Mouse (Mus musculus): ENCODE measurements around the gene Armh1. TPM values are rescaled to one million over a fixed set of nuclear protein-coding genes. Genes with fewer than 3 reads are reported as not detected.

The Armh1 gene
- polyA plus RNA-seq, 1 experiment: not detected

DNA sequence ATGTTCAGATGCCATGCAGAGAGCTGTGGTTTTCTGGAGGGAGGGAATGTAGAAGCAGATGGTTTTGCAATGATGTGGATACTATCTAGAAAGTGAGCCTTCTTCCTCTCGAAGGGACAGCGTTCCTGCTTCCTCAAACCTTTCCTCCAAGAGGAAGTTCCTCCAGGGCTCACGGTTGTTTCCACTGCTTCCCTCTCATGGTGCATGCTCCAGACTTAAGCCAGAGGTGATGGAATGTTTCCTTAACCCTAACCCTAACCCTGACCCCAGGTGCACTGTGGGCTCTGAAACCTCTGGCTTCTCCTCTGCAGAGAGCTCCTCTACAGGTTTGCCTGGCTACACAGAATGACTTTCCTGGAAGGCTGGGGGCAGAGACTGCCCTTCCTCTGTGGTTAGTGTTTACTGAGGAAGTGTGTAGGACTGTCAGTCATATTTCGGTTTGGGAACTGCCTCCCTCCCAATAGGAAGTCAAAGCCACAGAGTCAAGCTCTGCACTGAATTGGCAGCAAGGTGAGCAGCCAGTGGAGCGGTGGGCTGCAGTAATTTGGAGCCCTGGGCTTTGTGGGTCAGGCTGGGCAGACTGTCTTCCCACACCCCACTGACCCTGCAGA, 2.2 kb upstream of the Armh1 start:
- Histone ChIP-seq H3K79me2 (ENCODE audit: control insufficient read depth, insufficient read depth) (no peaks in the 10 kb centered on the region), H3K27me3 (ENCODE audit: control insufficient read depth, insufficient read depth, insufficient read length) (no peaks in the 10 kb centered on the region)
- no peak for TF ChIP-seq MYOD1 (IDR thresholded peaks at IDR 0.05; ENCODE audit: control insufficient read depth, insufficient read length, low read depth)
- TF ChIP-seq CEBPB (IDR thresholded peaks at IDR 0.05; ENCODE audit: low read depth): no peak
- TF ChIP-seq FOSL1 (IDR thresholded peaks at IDR 0.05; ENCODE audit: insufficient read depth, low read length, poor library complexity, severe bottlenecking): no peak
- no peak for TF ChIP-seq MAX (IDR thresholded peaks at IDR 0.05)
- TF ChIP-seq USF1 (IDR thresholded peaks at IDR 0.05; ENCODE audit: low read depth): no peak
- TF ChIP-seq CTCF (IDR thresholded peaks at IDR 0.05; ENCODE audit: control insufficient read depth, insufficient read depth, insufficient read length): no peak
- TF ChIP-seq MYOG (IDR thresholded peaks at IDR 0.05; ENCODE audit: control insufficient read depth, extremely low read depth, insufficient read length): no peak

GRCm38 (mm10) chr4:117253218-117254016, 1.5 kb upstream of the Armh1 start:
- Histone ChIP-seq H3K27me3 (ENCODE audit: control insufficient read depth, insufficient read depth, insufficient read length) (no peaks in the 10 kb centered on the region), H3K36me3 (ENCODE audit: control insufficient read depth, insufficient read depth) (no peaks in the 10 kb centered on the region), H3K4me3 (ENCODE audit: insufficient read depth, poor library complexity, severe bottlenecking) (no peak overlapping the region), H3ac (ENCODE audit: control insufficient read depth, insufficient read length, low read depth) (no peak overlapping the region), H3K79me2 (ENCODE audit: control insufficient read depth, insufficient read depth) (no peaks in the 10 kb centered on the region), H3K79me3 (ENCODE audit: low read depth) (no peaks in the 10 kb centered on the region)
- TF ChIP-seq MYOD1 (IDR thresholded peaks at IDR 0.05; ENCODE audit: control insufficient read depth, insufficient read length, low read depth) (no peak), USF1 (IDR thresholded peaks at IDR 0.05; ENCODE audit: low read depth) (no peak), FOSL1 (IDR thresholded peaks at IDR 0.05; ENCODE audit: insufficient read depth, low read length, poor library complexity, severe bottlenecking) (no peak), MAX (IDR thresholded peaks at IDR 0.05) (no peak), CEBPB (IDR thresholded peaks at IDR 0.05; ENCODE audit: low read depth) (no peak), MYOG (IDR thresholded peaks at IDR 0.05; ENCODE audit: control insufficient read depth, extremely low read depth, insufficient read length) (no peak), CTCF (IDR thresholded peaks at IDR 0.05; ENCODE audit: control insufficient read depth, insufficient read depth, insufficient read length) (no peak)

More for the DNA sequence above, 2.2 kb upstream of the Armh1 start:
- H3K4me3 ChIP-seq (ENCODE audit: insufficient read depth, poor library complexity, severe bottlenecking): no peak overlapping the region
- no peaks in the 10 kb centered on the region for H3K79me3 ChIP-seq (ENCODE audit: low read depth)
- no peaks in the 10 kb centered on the region for H3K36me3 ChIP-seq (ENCODE audit: control insufficient read depth, insufficient read depth)
- H3ac ChIP-seq (ENCODE audit: control insufficient read depth, insufficient read length, low read depth): no peak overlapping the region

DNA sequence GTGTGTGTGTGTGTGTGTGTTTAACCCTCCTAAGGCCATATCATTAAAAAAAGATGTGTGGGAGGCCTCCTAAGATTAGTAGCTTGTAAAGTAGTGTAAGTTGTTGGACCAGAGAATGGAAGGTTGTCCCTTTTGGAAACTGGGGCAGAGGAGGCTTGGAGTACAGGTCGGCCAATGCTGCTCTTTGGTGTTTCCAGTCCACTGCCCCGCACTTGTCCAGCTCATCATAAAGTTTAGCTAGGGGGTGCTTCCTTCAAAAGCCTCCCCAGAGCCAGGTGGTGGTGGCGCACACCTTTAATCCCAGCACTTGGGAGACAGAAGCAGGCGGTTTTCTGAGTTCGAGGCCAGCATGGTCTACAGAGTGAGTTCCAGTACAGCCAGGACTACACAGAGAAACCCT, 830 bp upstream of the Armh1 start:
- no peaks in the 10 kb centered on the region for H3K79me2 ChIP-seq (ENCODE audit: control insufficient read depth, insufficient read depth)
- TF ChIP-seq MAX (IDR thresholded peaks at IDR 0.05): no peak
- TF ChIP-seq FOSL1 (IDR thresholded peaks at IDR 0.05; ENCODE audit: insufficient read depth, low read length, poor library complexity, severe bottlenecking): no peak
- no peak for TF ChIP-seq CTCF (IDR thresholded peaks at IDR 0.05; ENCODE audit: control insufficient read depth, insufficient read depth, insufficient read length)
- TF ChIP-seq USF1 (IDR thresholded peaks at IDR 0.05; ENCODE audit: low read depth): no peak
- no peak for TF ChIP-seq MYOD1 (IDR thresholded peaks at IDR 0.05; ENCODE audit: control insufficient read depth, insufficient read length, low read depth)
- TF ChIP-seq MYOG (IDR thresholded peaks at IDR 0.05; ENCODE audit: control insufficient read depth, extremely low read depth, insufficient read length): no peak
- H3K79me3 ChIP-seq (ENCODE audit: low read depth): no peaks in the 10 kb centered on the region
- H3ac ChIP-seq (ENCODE audit: control insufficient read depth, insufficient read length, low read depth): no peak overlapping the region
- H3K27me3 ChIP-seq (ENCODE audit: control insufficient read depth, insufficient read depth, insufficient read length): peaks cover 4% of the 10 kb centered on the region
- H3K4me3 ChIP-seq (ENCODE audit: insufficient read depth, poor library complexity, severe bottlenecking): no peak overlapping the region
- H3K36me3 ChIP-seq (ENCODE audit: control insufficient read depth, insufficient read depth): no peaks in the 10 kb centered on the region

DNA sequence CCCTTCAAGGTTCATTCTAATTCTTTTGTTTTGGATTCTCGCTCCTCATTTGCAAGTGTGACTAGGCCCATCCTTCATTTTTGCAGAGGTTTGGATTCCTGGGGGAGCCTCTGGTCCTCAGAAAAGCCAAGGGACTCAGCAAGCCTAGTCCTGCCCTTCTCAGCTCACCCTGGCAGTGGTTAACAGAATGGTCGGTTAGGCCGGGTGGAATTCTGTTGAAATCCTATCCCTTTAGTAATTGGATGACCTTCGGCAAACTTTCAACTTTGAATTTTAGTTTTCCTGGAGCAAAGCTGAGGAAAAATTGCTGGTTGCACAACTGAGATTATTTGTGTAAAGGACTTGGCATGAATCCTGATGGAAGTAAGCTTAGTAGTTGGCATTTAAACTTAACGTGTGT, 426 bp upstream of the Armh1 start:
- Histone ChIP-seq H3ac (ENCODE audit: control insufficient read depth, insufficient read length, low read depth) (peak overlapping the region; percentile 14), H3K36me3 (ENCODE audit: control insufficient read depth, insufficient read depth) (no peaks in the 10 kb centered on the region), H3K79me2 (ENCODE audit: control insufficient read depth, insufficient read depth) (no peaks in the 10 kb centered on the region), H3K79me3 (ENCODE audit: low read depth) (no peaks in the 10 kb centered on the region), H3K27me3 (ENCODE audit: control insufficient read depth, insufficient read depth, insufficient read length) (peaks cover 4% of the 10 kb centered on the region), H3K4me3 (ENCODE audit: insufficient read depth, poor library complexity, severe bottlenecking) (peak overlapping the region; percentile 49)
- TF ChIP-seq MYOD1 (IDR thresholded peaks at IDR 0.05; ENCODE audit: control insufficient read depth, insufficient read length, low read depth): no peak
- no peak for TF ChIP-seq USF1 (IDR thresholded peaks at IDR 0.05; ENCODE audit: low read depth)
- TF ChIP-seq CTCF (IDR thresholded peaks at IDR 0.05; ENCODE audit: control insufficient read depth, insufficient read depth, insufficient read length): no peak
- TF ChIP-seq MYOG (IDR thresholded peaks at IDR 0.05; ENCODE audit: control insufficient read depth, extremely low read depth, insufficient read length): no peak
- no peak for TF ChIP-seq CEBPB (IDR thresholded peaks at IDR 0.05; ENCODE audit: low read depth)
- no peak for TF ChIP-seq FOSL1 (IDR thresholded peaks at IDR 0.05; ENCODE audit: insufficient read depth, low read length, poor library complexity, severe bottlenecking)
- no peak for TF ChIP-seq MAX (IDR thresholded peaks at IDR 0.05)

GRCm38 (mm10) chr4:117250982-117251381, 943 bp downstream of the Armh1 start:
- H3ac ChIP-seq (ENCODE audit: control insufficient read depth, insufficient read length, low read depth): no peak overlapping the region
- H3K79me2 ChIP-seq (ENCODE audit: control insufficient read depth, insufficient read depth): no peaks in the 10 kb centered on the region
- TF ChIP-seq CEBPB (IDR thresholded peaks at IDR 0.05; ENCODE audit: low read depth) (no peak), MYOG (IDR thresholded peaks at IDR 0.05; ENCODE audit: control insufficient read depth, extremely low read depth, insufficient read length) (no peak), FOSL1 (IDR thresholded peaks at IDR 0.05; ENCODE audit: insufficient read depth, low read length, poor library complexity, severe bottlenecking) (no peak), CTCF (IDR thresholded peaks at IDR 0.05; ENCODE audit: control insufficient read depth, insufficient read depth, insufficient read length) (no peak), MAX (IDR thresholded peaks at IDR 0.05) (no peak), USF1 (IDR thresholded peaks at IDR 0.05; ENCODE audit: low read depth) (no peak), MYOD1 (IDR thresholded peaks at IDR 0.05; ENCODE audit: control insufficient read depth, insufficient read length, low read depth) (no peak)
- H3K4me3 ChIP-seq (ENCODE audit: insufficient read depth, poor library complexity, severe bottlenecking): no peak overlapping the region
- no peaks in the 10 kb centered on the region for H3K79me3 ChIP-seq (ENCODE audit: low read depth)
- peaks cover 4% of the 10 kb centered on the region for H3K27me3 ChIP-seq (ENCODE audit: control insufficient read depth, insufficient read depth, insufficient read length)
- no peaks in the 10 kb centered on the region for H3K36me3 ChIP-seq (ENCODE audit: control insufficient read depth, insufficient read depth)
